Mouse (Mus musculus) gastrocnemius, postnatal 25 days (tissue): ENCODE results near the gene Ifna7. TPM values are rescaled to one million over a fixed set of nuclear protein-coding genes. Genes with fewer than 3 reads are reported as not detected.
"Not testable (repeated sequence)": the region's sequence is repeated elsewhere in the genome, so short reads cannot be mapped to it uniquely, and the experiment has no call there.

ENCODE experiments used
- DNase-seq: peaks from one replicate; pipeline ENCODE4 v3.0.0; 2022
- long read RNA-seq, 2 experiments: library from polyadenylated mRNA; stranded (forward); transcript quantifications; one replicate each; pipeline ENCODE4 v2.0.0; 2021
- total RNA-seq, 2 experiments: library from RNA; stranded (reverse); gene quantifications; 1 replicate in 1 of 2; 2 replicates in 1 of 2; pipeline ENCODE4 v1.2.3; 2021

Ifna7 gene
- total RNA-seq = not detected
- long read RNA-seq, experiment 1 = 0 reads
- long read RNA-seq, experiment 2 = 0 reads

DNA sequence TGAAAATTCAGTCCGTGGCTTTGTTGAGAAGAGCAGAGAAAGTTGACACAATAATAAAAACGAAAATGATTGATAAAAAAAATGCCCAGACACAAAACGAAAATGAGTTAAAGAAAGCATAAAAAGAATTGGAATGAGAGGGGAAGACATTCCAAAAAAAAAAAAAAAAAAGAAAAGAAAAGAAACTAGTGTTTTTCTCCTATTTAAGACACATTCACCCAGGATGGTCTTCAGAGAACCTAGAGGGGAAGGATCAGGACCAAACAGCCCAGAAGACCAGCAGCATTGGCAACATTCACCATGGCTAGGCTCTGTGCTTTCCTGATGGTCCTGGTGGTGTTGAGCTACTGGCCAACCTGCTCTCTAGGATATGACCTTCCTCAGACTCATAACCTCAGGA, at the start of gene Ifna7:
TSS of gene Ifna7 (plus strand) at position 301 of the 400 bp plus-strand sequence.
- no peak for DNase-seq

DNA sequence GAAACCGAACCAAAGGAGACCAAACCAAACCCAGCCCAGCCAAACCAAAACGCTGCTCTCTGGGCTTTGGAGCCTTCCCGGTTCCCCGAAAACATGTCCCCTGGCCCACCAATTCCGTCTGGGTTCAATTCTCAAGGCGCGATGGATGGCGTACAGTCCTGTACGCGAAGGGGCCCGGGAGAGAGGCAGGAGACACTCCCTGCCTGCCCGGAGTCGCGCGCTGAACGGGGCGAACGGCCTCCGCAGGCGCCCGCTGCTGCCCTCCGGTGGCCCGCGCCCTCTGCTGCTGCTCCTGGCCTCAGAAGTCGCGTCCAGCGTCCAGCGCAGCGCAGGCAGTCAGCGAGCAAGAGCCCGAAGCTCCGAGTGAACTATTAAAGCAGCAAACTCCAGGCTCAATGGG, 42.5 kb upstream of the Ifna7 start, which contains the start of gene Gm13290:
TSS of gene Gm13290 (plus strand) at position 301 of the 400 bp plus-strand sequence.
- DNase-seq = not testable (repeated sequence)

DNA sequence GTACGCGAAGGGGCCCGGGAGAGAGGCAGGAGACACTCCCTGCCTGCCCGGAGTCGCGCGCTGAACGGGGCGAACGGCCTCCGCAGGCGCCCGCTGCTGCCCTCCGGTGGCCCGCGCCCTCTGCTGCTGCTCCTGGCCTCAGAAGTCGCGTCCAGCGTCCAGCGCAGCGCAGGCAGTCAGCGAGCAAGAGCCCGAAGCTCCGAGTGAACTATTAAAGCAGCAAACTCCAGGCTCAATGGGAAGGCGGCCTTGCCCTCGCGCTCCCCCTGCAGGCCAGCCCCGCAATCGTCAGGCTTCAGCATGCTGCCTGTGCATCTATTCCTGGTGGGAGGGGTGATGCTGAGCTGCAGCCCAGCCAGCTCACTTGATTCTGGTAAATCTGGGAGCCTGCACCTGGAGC, 39.4 kb upstream of the Ifna7 start, which contains the start of gene Gm13289:
TSS of gene Gm13289 (plus strand) at position 301 of the 400 bp plus-strand sequence.
- DNase-seq = not testable (repeated sequence)

DNA sequence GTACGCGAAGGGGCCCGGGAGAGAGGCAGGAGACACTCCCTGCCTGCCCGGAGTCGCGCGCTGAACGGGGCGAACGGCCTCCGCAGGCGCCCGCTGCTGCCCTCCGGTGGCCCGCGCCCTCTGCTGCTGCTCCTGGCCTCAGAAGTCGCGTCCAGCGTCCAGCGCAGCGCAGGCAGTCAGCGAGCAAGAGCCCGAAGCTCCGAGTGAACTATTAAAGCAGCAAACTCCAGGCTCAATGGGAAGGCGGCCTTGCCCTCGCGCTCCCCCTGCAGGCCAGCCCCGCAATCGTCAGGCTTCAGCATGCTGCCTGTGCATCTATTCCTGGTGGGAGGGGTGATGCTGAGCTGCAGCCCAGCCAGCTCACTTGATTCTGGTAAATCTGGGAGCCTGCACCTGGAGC, 36.5 kb upstream of the Ifna7 start, which contains the start of gene Gm13272:
TSS of gene Gm13272 (plus strand) at position 301 of the 400 bp plus-strand sequence.
- DNase-seq = not testable (repeated sequence)

DNA sequence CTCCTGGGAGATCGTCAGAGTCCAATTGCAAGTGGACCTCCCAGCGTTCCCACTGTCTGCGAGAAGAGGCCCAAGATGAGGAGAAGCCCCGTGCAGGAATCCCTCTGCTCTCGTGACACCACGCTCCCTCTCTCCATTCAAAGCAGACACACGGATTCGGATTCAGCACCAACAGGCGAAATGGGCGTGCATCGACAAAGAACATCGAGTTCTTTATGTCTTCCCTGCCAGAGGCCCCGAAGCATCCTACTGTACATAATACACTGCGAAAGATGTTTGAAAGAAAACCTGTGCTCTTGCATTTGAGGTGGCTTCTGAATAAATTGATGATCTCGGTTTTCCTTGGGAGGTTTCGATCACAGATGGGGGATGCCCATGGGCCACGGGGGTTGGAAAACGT, 35.7 kb upstream of the Ifna7 start:
- not testable (repeated sequence) for DNase-seq

DNA sequence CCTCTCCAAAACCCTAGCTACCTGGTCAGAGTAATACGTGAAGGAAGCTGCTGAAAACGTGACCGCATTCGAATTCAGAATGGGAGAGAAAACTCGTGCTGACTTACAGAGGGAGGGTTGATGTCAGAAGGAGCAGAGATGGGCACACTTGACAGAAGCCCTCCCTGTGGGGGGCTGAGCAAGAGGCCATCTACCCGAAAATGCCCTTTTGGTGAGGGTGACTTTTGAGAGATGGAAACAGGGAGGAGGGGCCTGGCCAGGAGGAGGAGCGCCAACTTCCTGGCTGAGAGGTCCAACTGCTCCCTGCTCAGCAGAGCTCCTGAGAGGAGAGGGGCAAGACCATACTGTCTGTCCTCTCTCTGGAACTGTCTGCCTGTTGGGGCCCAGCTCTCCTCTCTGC, 34.2 kb upstream of the Ifna7 start, which contains the start of gene Ifnz:
TSS of gene Ifnz (plus strand) at position 301 of the 400 bp plus-strand sequence.
- not testable (repeated sequence) for DNase-seq

- DNase-seq = not testable (repeated sequence)
Measured at GRCm38 (mm10) chr4:88782335-88782734, 33.7 kb upstream of the Ifna7 start.

- DNase-seq = not testable (repeated sequence)
Measured at GRCm38 (mm10) chr4:88785409-88785808, 30.6 kb upstream of the Ifna7 start, which contains the start of gene Gm13276. Gene Gm13276, plus strand, starts transcription at chr4:88785709.

GRCm38 (mm10) chr4:88788402-88788801, 27.6 kb upstream of the Ifna7 start, which contains the start of gene Gm13277:
Gene Gm13277, plus strand, starts transcription at chr4:88788632.
- peak; percentile 68 for DNase-seq

DNA sequence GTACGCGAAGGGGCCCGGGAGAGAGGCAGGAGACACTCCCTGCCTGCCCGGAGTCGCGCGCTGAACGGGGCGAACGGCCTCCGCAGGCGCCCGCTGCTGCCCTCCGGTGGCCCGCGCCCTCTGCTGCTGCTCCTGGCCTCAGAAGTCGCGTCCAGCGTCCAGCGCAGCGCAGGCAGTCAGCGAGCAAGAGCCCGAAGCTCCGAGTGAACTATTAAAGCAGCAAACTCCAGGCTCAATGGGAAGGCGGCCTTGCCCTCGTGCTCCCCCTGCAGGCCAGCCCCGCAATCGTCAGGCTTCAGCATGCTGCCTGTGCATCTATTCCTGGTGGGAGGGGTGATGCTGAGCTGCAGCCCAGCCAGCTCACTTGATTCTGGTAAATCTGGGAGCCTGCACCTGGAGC, 24.8 kb upstream of the Ifna7 start, which contains the start of gene Gm13278:
TSS of gene Gm13278 (plus strand) at position 301 of the 400 bp plus-strand sequence.
- not testable (repeated sequence) for DNase-seq

- peak; percentile 39 for DNase-seq
Measured at GRCm38 (mm10) chr4:88793936-88794675, 21.9 kb upstream of the Ifna7 start, which contains the start of gene Gm13275. Gene Gm13275, plus strand, starts transcription at chr4:88794487.

DNA sequence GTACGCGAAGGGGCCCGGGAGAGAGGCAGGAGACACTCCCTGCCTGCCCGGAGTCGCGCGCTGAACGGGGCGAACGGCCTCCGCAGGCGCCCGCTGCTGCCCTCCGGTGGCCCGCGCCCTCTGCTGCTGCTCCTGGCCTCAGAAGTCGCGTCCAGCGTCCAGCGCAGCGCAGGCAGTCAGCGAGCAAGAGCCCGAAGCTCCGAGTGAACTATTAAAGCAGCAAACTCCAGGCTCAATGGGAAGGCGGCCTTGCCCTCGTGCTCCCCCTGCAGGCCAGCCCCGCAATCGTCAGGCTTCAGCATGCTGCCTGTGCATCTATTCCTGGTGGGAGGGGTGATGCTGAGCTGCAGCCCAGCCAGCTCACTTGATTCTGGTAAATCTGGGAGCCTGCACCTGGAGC, 18.9 kb upstream of the Ifna7 start, which contains the start of gene Gm13279:
TSS of gene Gm13279 (plus strand) at position 301 of the 400 bp plus-strand sequence.
- DNase-seq = not testable (repeated sequence)

- DNase-seq = not testable (repeated sequence)
Measured at GRCm38 (mm10) chr4:88799365-88799764, 16.7 kb upstream of the Ifna7 start, which contains the start of gene Gm13285. Gene Gm13285, plus strand, starts transcription at chr4:88799665.

- DNase-seq = not testable (repeated sequence)
Measured at GRCm38 (mm10) chr4:88802954-88803353, 13.1 kb upstream of the Ifna7 start, which contains the start of gene Gm13287. Gene Gm13287, plus strand, starts transcription at chr4:88803254.

DNA sequence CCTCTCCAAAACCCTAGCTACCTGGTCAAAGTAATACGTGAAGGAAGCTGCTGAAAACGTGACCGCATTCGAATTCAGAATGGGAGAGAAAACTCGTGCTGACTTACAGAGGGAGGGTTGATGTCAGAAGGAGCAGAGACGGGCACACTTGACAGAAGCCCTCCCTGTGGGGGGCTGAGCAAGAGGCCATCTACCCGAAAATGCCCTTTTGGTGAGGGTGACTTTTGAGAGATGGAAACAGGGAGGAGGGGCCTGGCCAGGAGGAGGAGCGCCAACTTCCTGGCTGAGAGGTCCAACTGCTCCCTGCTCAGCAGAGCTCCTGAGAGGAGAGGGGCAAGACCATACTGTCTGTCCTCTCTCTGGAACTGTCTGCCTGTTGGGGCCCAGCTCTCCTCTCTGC, 10.8 kb upstream of the Ifna7 start, which contains the start of gene Gm13288:
TSS of gene Gm13288 (plus strand) at position 301 of the 400 bp plus-strand sequence.
- not testable (repeated sequence) for DNase-seq

- peak; percentile 9 for DNase-seq
Measured at GRCm38 (mm10) chr4:88805761-88806160, 10.3 kb upstream of the Ifna7 start.

GRCm38 (mm10) chr4:88819659-88820058, 3.6 kb downstream of the Ifna7 start, which contains the start of gene Ifna11:
Gene Ifna11, plus strand, starts transcription at chr4:88819959.
- DNase-seq = no peak

- DNase-seq = no peak
Measured at GRCm38 (mm10) chr4:88822995-88823394, 7.0 kb downstream of the Ifna7 start.

GRCm38 (mm10) chr4:88827116-88827515, 11.1 kb downstream of the Ifna7 start, which contains the start of gene Ifna6:
Gene Ifna6, plus strand, starts transcription at chr4:88827416.
- not testable (repeated sequence) for DNase-seq

- no peak for DNase-seq
Measured at GRCm38 (mm10) chr4:88830523-88830922, 14.5 kb downstream of the Ifna7 start.

- DNase-seq = not testable (repeated sequence)
Measured at GRCm38 (mm10) chr4:88835225-88835624, 19.2 kb downstream of the Ifna7 start, which contains the start of gene Ifna5. Gene Ifna5, plus strand, starts transcription at chr4:88835525.

GRCm38 (mm10) chr4:88838828-88839227, 22.8 kb downstream of the Ifna7 start:
- no peak for DNase-seq
